Mouse (Mus musculus): ENCODE measurements around the gene Mgst2. TPM values are rescaled to one million over a fixed set of nuclear protein-coding genes. Genes with fewer than 3 reads are reported as not detected.
A peak's percentile ranks its signal among the peaks of the same experiment; 100 is the strongest.

Gene Mgst2
- total RNA-seq, 2 experiments from 2014 or later: not detected

DNA sequence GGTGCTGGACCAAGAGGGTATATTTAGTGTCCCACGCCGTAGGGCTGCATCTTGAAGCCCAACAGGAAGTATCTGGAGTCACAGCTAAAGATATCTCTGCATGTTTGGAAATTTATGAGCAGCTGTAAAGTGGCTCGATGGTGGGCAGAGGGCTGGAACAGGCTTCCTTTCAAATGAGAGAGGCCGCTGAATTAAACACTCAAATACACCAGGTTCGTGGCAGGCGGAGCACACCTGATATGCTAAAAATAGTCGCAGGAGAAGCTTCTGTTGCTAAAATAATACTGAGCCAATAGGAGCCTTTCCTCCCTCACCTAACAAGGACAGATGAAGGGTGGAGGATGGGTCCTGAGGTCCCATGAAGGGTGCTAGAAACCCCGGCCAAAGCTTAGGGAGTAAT, 67.8 kb downstream of the Mgst2 start:
- intact Hi-C loops (cut with DNase I): no loop called here
- peak; percentile 20 to 63 for DNase-seq (ENCODE audit: low spot score in 2 of 2)

- intact Hi-C loops (cut with DNase I): no loop called here
- DNase-seq (ENCODE audit: low spot score in 2 of 2): no peak
Measured at GRCm38 (mm10) chr3:51728456-51728855, 68.3 kb downstream of the Mgst2 start.

- intact Hi-C loops (cut with DNase I): no loop called here
- no peak for DNase-seq (ENCODE audit: low spot score in 2 of 2)
Measured at GRCm38 (mm10) chr3:51729109-51729918, 69.2 kb downstream of the Mgst2 start.

DNA sequence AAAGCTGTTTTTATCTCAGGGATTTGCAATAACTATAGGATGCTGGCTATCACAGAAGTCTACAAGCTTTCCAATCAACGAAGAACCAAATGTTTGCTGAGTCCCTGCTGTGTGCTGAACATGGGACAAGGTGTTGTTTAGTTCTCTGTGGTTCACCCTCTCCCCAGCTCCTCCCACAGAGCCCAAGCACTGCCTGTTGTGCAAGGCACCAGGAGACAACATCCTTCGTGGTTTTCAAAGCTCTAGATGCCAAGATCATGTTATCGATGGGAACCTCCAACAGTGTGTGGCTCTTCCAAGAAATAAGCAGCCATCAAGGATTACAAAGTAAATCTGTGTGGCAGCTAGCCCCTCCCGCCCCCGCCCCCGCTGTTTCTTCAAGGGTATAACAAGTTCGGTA, 70.5 kb downstream of the Mgst2 start:
- no peak for DNase-seq (ENCODE audit: low spot score in 2 of 2)
- intact Hi-C loops (cut with DNase I): no loop called here

DNA sequence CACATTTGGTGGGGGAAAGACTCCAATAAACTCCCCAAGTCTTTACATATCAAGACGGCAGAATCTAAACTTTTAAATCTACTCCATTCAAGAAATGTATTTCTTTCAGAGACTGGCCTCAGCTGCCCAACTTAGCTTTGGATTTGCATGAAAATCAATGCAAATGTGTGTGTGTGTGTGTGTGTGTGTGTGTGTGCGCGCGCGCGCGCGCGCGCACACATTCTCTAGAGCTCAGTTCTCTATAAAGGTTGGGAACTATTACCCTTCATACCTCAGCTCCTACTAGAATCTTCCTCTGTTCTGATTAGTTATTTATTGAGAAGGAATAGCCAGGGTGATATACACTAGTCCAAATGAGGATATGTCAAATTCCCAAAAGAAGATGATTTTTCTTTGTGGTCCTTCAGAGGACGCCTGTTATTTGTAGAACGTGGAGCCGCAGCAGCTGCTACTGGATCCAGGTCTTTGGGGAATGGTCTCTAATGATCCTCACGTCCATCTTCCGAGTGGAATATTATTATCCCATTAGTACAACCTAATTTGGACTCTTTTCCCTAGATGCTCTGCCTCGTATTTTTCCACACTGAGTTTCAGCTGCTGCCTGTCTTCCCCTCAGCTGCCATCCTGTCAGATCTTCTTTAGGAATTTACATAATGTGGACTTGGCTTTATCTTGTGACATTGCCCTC, 71.9 kb downstream of the Mgst2 start:
- intact Hi-C loops (cut with DNase I): no loop called here
- no peak for DNase-seq (ENCODE audit: low spot score in 2 of 2)

Other genes starting within 250 kb of the Mgst2 start
- gene Naa15, start 245.2 kb upstream of the Mgst2 start, total RNA-seq (2021): 10 to 100 TPM; 46.8 to 51.3 TPM
- gene Rab33b, start 176.4 kb upstream of the Mgst2 start, total RNA-seq (2021): 10 to 100 TPM; 20.4 to 22.5 TPM
- gene Setd7, start 99.5 kb upstream of the Mgst2 start, total RNA-seq (2021): 100 to 1,000 TPM; 135 to 139 TPM